Mouse (Mus musculus) liver, postnatal 0 days (tissue): ENCODE measurements around the gene Nr1h4.

Experiments
- CTCF ChIP-seq: sonication (generic); IDR thresholded peaks from 2 replicates; pipeline ENCODE4 v1.5.1; 2016; ENCODE audit warnings: antibody characterized with exemption, low read depth
- EP300 ChIP-seq: IDR thresholded peaks from 2 replicates; pipeline ENCODE4 v1.6.1; 2016; ENCODE audit warnings: antibody characterized with exemption, low read depth, mild to moderate bottlenecking

GRCm38 (mm10) chr10:89437472-89437871, 95.9 kb downstream of the Nr1h4 start:
- TF ChIP-seq CTCF (no peak), EP300 (no peak)
